Mouse (Mus musculus): ENCODE data around the gene Wnt3. TPM values are rescaled to one million over a fixed set of nuclear protein-coding genes. Genes with fewer than 3 reads are reported as not detected.

Wnt3 gene
- 10.4 and 13.6 TPM in 2 replicates for polyA plus RNA-seq (2011; ENCODE audit: insufficient read depth, insufficient read length, low read depth, missing spikeins)

DNA sequence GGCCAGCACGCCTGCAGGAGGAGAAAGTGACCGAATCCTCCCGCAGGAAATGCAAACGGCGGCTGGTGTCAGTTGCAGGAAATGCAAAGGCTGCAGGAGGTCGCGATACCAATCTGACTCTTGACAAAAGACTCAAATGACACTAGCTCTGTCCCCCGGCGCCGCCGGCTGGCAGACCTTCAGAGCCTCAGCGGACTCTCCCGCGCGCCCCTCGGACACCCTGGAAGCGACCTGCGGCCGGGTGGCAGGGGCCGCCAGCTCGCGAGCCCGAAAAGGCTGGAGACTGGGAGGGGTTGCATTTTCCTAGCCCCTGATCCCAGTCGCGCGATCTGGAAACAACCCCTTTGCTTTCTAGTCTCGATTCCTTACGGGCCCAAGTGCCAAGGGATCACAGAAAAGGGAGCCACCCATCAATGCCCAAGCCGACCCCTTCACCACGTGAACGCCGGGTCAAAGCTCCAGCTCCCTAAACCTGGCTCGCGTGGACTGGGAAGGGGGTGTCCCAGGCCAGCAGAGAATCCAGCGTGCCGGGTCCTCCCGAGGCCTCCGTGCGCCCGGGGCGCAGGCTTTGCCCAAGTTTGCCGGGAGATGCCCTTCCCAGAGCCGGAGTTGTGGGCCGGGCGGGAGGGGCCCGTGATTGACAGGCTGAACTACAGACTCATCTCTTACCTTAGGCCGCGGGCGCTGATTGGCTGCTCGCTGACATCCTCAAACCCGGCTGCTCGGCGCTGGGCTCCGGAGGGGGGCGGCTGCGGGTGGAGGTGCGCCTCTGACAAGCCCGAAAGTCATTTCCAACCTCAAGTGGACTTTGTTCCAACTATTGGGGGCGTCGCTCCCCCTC is at the start of gene Wnt3:
TSS of gene Wnt3 (plus strand) at position 764 of the 841 bp plus-strand sequence.
- no peaks in the 10 kb centered on the region for H3K36me3 ChIP-seq (ENCODE audit: control insufficient read depth, insufficient read depth, low read length, poor library complexity, severe bottlenecking)
- H3K27me3 ChIP-seq (ENCODE audit: control insufficient read depth, insufficient read depth, low read length, poor library complexity, severe bottlenecking) = peaks cover 32% of the 10 kb centered on the region
- peak within 1 kb of the TSS; percentile 37 for H3K9ac ChIP-seq (ENCODE audit: low read depth, poor library complexity, severe bottlenecking)
- no peaks in the 10 kb centered on the region for H3K9me3 ChIP-seq (replicated peaks; ENCODE audit: control insufficient read depth, insufficient read depth, low read length, poor library complexity, severe bottlenecking)
- H3K4me3 ChIP-seq (ENCODE audit: low read depth, low read length) = peak within 1 kb of the TSS; percentile 60
- TF ChIP-seq EP300 (IDR thresholded peaks at IDR 0.05; ENCODE audit: insufficient read depth, low read depth, low read length) (no peak), POLR2A (IDR thresholded peaks at IDR 0.05; ENCODE audit: insufficient read depth, low read length) (no peak), CTCF (IDR thresholded peaks at IDR 0.05; ENCODE audit: low read depth, low read length) (no peak)
- no peak within 1 kb of the TSS for H3K27ac ChIP-seq (ENCODE audit: insufficient read depth, low read length)
- H3K4me1 ChIP-seq (ENCODE audit: control insufficient read depth, insufficient read depth, low read length) = peaks cover 2% of the 10 kb centered on the region

DNA sequence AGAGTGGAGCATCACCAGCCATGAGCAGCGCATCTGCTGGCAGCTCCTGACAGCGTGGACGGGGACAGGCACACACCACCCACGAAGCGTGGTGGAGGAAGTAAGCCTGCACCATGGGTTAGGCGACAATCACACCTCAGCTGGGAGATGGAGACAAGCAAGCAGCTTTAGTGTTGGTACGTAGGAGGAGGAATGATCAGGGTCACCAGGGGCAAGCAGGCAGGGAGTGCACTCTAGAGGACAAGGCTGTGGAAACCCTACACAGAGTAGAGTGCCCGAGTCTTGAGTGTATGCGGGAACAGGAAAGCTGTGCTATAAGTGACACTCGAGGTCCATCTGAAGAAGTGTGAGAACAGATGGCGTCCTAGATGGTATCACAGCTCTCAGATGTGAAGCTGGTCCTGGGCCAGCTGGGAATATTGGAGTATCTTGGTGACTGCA is 49.6 kb upstream of the Wnt3 start:
- Histone ChIP-seq H3K27ac (ENCODE audit: insufficient read depth, low read length) (no peak overlapping the region), H3K9ac (ENCODE audit: low read depth, poor library complexity, severe bottlenecking) (no peak overlapping the region), H3K36me3 (ENCODE audit: control insufficient read depth, insufficient read depth, low read length, poor library complexity, severe bottlenecking) (no peaks in the 10 kb centered on the region), H3K27me3 (ENCODE audit: control insufficient read depth, insufficient read depth, low read length, poor library complexity, severe bottlenecking) (no peaks in the 10 kb centered on the region), H3K9me3 (replicated peaks; ENCODE audit: control insufficient read depth, insufficient read depth, low read length, poor library complexity, severe bottlenecking) (no peaks in the 10 kb centered on the region), H3K4me1 (ENCODE audit: control insufficient read depth, insufficient read depth, low read length) (no peaks in the 10 kb centered on the region), H3K4me3 (ENCODE audit: low read depth, low read length) (no peak overlapping the region)
- TF ChIP-seq POLR2A (IDR thresholded peaks at IDR 0.05; ENCODE audit: insufficient read depth, low read length) (no peak), CTCF (IDR thresholded peaks at IDR 0.05; ENCODE audit: low read depth, low read length) (no peak), EP300 (IDR thresholded peaks at IDR 0.05; ENCODE audit: insufficient read depth, low read depth, low read length) (no peak)

DNA sequence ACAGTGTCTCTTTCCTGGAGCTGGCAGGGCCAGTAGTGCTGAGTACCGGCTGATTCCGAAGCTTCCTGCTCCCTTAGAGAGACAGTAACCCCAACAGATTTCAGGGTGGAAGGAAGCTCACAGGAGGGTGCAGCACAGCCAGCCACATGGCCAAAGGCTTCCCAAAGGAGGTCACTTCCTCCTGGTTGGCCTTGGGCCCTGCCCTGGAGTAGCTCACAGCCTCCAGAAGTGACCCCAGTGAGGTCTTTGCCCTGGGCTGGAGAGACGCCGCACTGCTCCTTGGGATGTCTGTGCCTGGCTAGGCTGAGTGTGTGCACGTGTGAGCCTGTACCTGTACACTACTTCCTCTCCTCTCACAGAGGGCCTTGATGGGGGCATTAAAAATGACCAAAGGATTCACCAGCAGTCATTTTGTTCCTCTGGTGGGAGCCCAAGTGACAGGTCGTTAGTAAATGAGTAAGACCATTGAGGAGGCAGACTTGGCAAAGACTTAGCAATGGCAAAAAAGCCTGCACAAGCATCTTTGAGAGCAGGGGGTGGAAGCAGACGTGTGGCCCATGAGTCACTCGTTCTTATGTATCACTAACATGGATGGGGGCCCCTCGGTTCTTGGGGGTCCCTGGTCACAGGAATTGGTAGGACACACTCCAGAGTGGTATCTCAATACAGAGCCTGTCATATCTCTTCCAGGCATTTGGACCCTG is 44.5 kb upstream of the Wnt3 start:
- no peak overlapping the region for H3K27ac ChIP-seq (ENCODE audit: insufficient read depth, low read length)
- H3K4me1 ChIP-seq (ENCODE audit: control insufficient read depth, insufficient read depth, low read length) = no peaks in the 10 kb centered on the region
- H3K36me3 ChIP-seq (ENCODE audit: control insufficient read depth, insufficient read depth, low read length, poor library complexity, severe bottlenecking) = no peaks in the 10 kb centered on the region
- no peaks in the 10 kb centered on the region for H3K9me3 ChIP-seq (replicated peaks; ENCODE audit: control insufficient read depth, insufficient read depth, low read length, poor library complexity, severe bottlenecking)
- no peak overlapping the region for H3K4me3 ChIP-seq (ENCODE audit: low read depth, low read length)
- no peak overlapping the region for H3K9ac ChIP-seq (ENCODE audit: low read depth, poor library complexity, severe bottlenecking)
- TF ChIP-seq CTCF (IDR thresholded peaks at IDR 0.05; ENCODE audit: low read depth, low read length) (no peak), EP300 (IDR thresholded peaks at IDR 0.05; ENCODE audit: insufficient read depth, low read depth, low read length) (no peak), POLR2A (IDR thresholded peaks at IDR 0.05; ENCODE audit: insufficient read depth, low read length) (no peak)
- H3K27me3 ChIP-seq (ENCODE audit: control insufficient read depth, insufficient read depth, low read length, poor library complexity, severe bottlenecking) = no peaks in the 10 kb centered on the region

DNA sequence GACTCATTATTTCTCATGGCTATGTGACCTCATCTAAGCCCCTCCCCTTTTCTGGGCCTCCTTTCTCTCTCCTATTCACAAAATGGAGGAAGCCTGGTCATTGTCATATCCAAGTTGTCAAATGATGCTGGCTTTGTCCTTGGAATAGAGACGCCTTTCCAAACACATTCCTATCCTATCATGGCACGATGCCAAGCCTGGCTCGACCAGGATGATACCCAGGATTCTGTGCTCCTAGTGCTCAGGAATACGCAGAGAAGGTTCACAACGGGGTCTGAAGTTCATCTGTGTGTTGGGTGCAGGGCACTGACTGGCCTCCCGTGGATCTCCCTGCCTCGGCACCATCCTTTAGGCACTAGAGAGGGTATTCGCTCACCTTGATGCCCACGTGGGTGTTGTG is 42.4 kb upstream of the Wnt3 start:
- no peaks in the 10 kb centered on the region for H3K36me3 ChIP-seq (ENCODE audit: control insufficient read depth, insufficient read depth, low read length, poor library complexity, severe bottlenecking)
- H3K4me1 ChIP-seq (ENCODE audit: control insufficient read depth, insufficient read depth, low read length) = no peaks in the 10 kb centered on the region
- H3K4me3 ChIP-seq (ENCODE audit: low read depth, low read length) = no peak overlapping the region
- no peak overlapping the region for H3K9ac ChIP-seq (ENCODE audit: low read depth, poor library complexity, severe bottlenecking)
- H3K9me3 ChIP-seq (replicated peaks; ENCODE audit: control insufficient read depth, insufficient read depth, low read length, poor library complexity, severe bottlenecking) = no peaks in the 10 kb centered on the region
- H3K27ac ChIP-seq (ENCODE audit: insufficient read depth, low read length) = no peak overlapping the region
- no peaks in the 10 kb centered on the region for H3K27me3 ChIP-seq (ENCODE audit: control insufficient read depth, insufficient read depth, low read length, poor library complexity, severe bottlenecking)
- TF ChIP-seq POLR2A (IDR thresholded peaks at IDR 0.05; ENCODE audit: insufficient read depth, low read length) (no peak), EP300 (IDR thresholded peaks at IDR 0.05; ENCODE audit: insufficient read depth, low read depth, low read length) (no peak), CTCF (IDR thresholded peaks at IDR 0.05; ENCODE audit: low read depth, low read length) (no peak)

DNA sequence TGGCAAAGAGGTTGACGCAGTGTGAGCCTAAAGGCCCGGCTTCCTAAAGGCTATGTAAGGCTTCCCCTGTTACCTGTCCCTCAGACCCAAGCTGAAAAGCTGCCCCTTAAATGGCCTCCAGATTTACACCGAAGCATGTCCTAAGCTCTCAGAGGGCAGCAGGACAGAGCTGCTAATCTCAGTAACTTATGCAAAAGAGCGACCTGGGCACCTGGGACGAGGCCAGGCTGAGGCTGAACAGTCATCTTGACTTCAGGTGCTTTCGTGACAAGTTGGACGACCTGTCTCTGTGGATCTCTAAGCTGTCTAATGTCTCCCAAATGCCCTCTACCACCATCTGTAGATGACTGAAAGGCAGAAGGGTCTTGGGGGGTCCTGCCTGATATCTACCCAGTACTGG is 41.6 kb upstream of the Wnt3 start:
- TF ChIP-seq EP300 (IDR thresholded peaks at IDR 0.05; ENCODE audit: insufficient read depth, low read depth, low read length) (no peak), POLR2A (IDR thresholded peaks at IDR 0.05; ENCODE audit: insufficient read depth, low read length) (no peak), CTCF (IDR thresholded peaks at IDR 0.05; ENCODE audit: low read depth, low read length) (no peak)
- no peak overlapping the region for H3K9ac ChIP-seq (ENCODE audit: low read depth, poor library complexity, severe bottlenecking)
- H3K36me3 ChIP-seq (ENCODE audit: control insufficient read depth, insufficient read depth, low read length, poor library complexity, severe bottlenecking) = no peaks in the 10 kb centered on the region
- no peak overlapping the region for H3K27ac ChIP-seq (ENCODE audit: insufficient read depth, low read length)
- H3K27me3 ChIP-seq (ENCODE audit: control insufficient read depth, insufficient read depth, low read length, poor library complexity, severe bottlenecking) = no peaks in the 10 kb centered on the region
- H3K9me3 ChIP-seq (replicated peaks; ENCODE audit: control insufficient read depth, insufficient read depth, low read length, poor library complexity, severe bottlenecking) = no peaks in the 10 kb centered on the region
- no peaks in the 10 kb centered on the region for H3K4me1 ChIP-seq (ENCODE audit: control insufficient read depth, insufficient read depth, low read length)
- H3K4me3 ChIP-seq (ENCODE audit: low read depth, low read length) = no peak overlapping the region

DNA sequence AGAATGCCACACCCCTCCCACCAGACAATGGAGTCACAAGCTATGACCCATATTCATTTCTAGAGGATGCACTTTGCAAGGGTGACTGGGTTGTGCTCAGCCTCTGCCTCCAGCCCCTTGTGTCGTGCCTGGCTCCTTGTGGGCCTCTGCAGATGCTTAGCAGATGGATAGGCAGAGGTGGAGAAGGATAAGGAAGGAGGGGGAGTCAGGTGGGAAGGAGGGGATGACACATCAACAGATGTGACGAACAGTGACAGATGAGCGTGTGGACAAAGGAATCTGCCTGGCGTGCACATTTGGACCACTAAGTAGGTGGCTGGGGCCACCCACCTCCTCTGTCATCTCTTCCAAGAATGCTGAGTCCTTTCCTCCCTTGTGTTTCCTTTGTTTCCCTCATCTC is 40.9 kb upstream of the Wnt3 start:
- Histone ChIP-seq H3K4me1 (ENCODE audit: control insufficient read depth, insufficient read depth, low read length) (no peaks in the 10 kb centered on the region), H3K4me3 (ENCODE audit: low read depth, low read length) (no peak overlapping the region), H3K27ac (ENCODE audit: insufficient read depth, low read length) (no peak overlapping the region), H3K36me3 (ENCODE audit: control insufficient read depth, insufficient read depth, low read length, poor library complexity, severe bottlenecking) (no peaks in the 10 kb centered on the region), H3K9me3 (replicated peaks; ENCODE audit: control insufficient read depth, insufficient read depth, low read length, poor library complexity, severe bottlenecking) (no peaks in the 10 kb centered on the region), H3K27me3 (ENCODE audit: control insufficient read depth, insufficient read depth, low read length, poor library complexity, severe bottlenecking) (no peaks in the 10 kb centered on the region), H3K9ac (ENCODE audit: low read depth, poor library complexity, severe bottlenecking) (no peak overlapping the region)
- TF ChIP-seq CTCF (IDR thresholded peaks at IDR 0.05; ENCODE audit: low read depth, low read length) = no peak
- TF ChIP-seq POLR2A (IDR thresholded peaks at IDR 0.05; ENCODE audit: insufficient read depth, low read length) = no peak
- TF ChIP-seq EP300 (IDR thresholded peaks at IDR 0.05; ENCODE audit: insufficient read depth, low read depth, low read length) = no peak

Data from ES-Bruce4 (cell line).